Mouse (Mus musculus) c-Kit-positive CD71-negative TER-119-negative erythroid progenitor cells, embryonic 14.5 days (primary cell): ENCODE measurements around the gene Mapk6.

Source experiments
- DNase-seq: peaks from one replicate; pipeline ENCODE4 v3.0.0-alpha.2; 2013; ENCODE audit warnings: low read depth

Mapk6 gene

DNA sequence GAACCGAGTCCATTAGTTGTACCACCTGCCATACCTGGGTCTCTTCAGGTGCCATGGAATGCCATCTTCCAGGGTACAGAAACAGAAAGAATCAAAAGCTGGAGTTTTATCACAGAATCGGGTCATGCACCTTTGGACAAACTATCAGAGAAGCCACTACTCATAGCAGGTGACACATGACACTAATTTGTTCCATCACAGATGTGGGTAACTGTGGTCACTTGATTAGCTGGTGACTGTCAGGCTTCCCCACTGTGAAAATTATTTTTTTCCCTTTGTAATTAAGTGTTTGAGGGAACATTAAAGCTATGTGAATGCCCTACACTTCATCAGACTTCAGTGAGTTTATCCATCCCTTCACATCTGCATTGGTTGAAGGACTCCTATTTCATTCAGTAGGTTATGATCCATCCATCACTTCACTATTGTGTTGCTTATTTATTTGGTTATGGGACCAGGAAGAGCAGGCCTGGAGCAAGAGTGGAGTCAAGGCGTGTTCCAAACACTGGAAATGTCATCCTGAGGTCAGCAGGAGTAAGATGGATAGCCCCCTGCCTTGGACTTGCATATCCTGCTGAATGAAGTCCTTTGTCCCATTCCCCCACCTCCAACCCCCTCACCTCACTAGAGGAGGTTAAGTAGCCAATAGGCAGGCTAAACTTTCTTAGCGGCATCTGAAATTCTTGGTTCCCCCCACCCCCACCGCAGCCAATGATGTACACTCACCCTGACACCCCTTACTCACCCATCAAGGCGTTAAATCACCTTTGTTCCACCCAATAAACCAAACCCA is 14.7 kb upstream of the Mapk6 start:
- DNase-seq: no peak

- no peak for DNase-seq
Observed at GRCm38 (mm10) chr9:75423683-75424082, 13.9 kb upstream of the Mapk6 start.

GRCm38 (mm10) chr9:75422251-75422691 is 12.5 kb upstream of the Mapk6 start:
- no peak for DNase-seq

DNA sequence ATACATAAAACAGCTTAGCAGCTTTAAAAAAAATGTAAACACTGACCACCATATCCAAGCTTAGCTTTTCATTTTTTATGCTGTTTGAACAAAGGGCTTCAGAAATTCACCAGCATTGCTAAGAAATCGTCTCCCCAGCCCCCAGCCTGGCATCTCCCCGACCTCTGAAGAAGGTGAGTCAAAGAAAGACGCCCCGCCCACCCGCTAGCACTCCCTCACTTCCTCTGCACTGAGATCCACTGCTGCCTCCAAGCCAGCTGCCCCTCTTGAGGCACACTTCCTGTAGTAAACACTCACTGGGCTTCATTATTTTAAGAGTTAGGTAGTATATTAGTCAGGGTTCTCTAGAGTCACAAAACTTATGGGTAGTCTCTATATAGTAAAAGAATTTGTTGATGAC is 4.4 kb upstream of the Mapk6 start:
- DNase-seq: no peak

- no peak for DNase-seq
Observed at GRCm38 (mm10) chr9:75413206-75413605, 3.4 kb upstream of the Mapk6 start.

GRCm38 (mm10) chr9:75411584-75411983 is 1.8 kb upstream of the Mapk6 start:
- DNase-seq: no peak

DNA sequence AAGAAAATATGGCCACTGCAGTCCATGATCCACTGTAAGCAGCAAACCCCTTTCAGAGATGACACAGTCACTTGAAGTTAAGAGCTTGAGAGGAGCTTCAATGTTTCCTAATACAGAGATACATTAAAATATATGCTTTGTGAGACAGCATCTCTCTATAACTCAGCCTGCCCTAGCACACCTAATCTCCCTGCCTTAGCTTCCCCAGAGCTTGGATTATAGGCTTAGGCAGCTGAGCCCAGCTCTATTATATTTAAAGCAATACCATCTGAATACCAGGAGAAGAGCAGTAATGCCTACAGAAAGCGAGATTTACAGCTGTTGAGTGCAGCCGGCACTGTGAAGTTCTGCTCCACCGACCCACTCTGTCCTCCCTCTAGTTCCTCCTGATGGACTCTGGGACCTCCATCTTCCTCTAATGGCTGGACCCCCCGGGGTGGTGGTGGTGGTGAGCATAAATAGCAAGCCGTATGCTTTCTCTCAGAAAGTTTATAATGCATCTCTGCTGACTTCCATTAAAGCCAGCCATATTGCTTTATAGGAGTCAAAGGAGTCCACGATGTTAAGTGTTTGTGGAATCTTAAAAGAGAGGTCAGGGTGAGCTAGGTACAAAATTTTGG is 1.2 kb upstream of the Mapk6 start:
- no peak for DNase-seq

DNA sequence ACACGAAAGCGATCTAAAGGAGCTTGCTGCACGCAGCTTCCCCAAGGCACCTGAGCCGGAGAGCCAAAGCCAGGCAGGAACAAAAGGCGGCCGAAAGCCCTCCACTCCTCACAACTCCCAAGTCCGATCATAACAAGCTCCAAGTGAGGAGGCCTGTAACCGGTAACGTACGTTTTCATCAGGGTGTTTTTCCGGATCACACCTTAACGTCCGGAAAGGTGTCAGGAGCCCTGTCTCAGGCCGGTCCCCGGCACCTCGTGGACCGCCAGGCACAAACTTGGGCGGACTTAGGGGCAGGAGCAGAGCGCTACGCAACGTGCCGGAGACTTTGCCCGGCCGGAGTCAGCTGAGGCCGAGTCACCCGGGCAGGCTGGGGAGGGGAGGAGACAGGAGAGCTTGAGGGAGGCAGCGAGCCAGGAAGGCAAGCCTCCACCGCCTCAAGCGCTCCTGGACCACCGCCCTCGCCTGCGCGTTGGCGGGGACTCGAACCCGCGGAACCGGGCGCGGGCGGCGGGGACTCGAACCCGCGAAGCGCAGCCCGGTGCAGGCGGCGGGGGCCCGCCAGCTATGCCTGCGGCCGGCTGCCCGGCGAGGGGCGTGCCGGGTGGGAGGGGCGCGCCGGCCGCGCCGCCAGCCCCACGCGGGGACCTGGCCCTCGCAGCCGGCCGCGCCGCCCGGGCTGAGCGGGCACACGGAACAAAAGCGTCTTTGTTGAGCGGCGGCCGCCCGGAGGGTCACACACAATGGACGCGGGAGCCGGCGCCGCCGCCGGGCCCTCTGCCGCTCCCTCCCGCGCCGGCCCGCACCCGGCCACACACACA is 564 bp downstream of the Mapk6 start:
- DNase-seq: no peak

GRCm38 (mm10) chr9:75408204-75408826 is 1.5 kb downstream of the Mapk6 start:
- DNase-seq: no peak

- peak; percentile 73 for DNase-seq
Observed at GRCm38 (mm10) chr9:75407803-75408202, 2.0 kb downstream of the Mapk6 start.

- no peak for DNase-seq
Observed at GRCm38 (mm10) chr9:75406121-75406520, 3.7 kb downstream of the Mapk6 start.

DNA sequence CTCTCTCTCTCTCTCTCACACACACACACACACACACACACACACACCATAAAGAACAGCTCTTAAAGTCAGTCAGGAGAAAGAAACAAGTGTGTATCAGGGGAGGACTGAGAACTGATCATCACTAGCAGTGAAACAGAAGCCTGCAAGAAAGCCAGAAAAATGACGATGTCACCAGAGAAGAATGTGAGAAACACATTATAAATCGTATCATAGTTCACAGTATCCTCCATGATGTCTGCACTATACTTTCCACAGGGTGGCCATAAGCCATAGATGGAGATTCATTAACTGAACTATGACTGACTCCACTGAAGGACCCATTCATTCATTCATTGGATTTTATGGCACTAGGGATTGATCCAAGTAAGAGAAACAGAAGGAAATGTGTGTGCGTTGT is 6.3 kb downstream of the Mapk6 start:
- no peak for DNase-seq

DNA sequence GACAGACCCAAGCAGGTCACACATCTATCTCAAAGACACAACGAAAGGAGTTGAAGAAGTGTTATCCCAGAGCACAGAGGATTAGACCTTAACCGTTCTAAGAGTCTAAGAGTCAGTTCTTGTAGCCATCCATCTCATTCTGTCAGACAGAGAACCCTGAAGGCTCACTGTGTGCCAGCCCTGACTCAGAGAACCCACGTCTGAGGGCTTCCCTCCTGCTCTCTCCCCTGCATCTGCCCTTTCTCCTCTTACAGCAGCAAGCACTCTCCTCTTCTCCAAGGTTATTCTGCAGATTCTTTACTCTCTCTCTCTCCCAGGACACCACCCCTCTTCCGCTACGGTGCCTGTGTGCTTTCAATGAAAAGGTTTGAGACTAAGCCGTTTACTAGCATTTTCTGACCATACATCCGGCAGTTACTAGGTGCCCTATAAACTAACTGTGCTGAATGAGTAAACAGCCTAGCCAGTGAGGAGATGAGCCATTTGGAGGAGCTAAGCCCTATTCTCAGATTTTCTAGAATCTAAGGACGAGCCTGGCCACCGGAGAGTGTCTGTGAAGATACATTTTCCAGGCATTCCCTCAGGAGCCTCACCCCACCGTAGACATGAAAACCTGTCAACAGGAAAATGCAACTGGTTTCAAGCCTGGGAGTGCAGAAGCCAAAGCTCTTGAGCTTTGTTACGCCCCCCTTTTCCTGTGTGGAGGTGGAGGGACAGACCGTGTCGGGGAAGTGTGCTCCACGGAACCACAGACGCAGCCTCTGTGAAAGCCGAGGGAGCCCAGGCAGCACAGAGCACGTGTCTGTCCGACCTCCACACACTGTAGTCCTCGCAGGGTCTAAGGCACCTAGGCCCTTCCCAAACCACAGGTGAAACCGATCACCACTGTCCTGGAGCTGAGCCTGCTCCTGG is 8.0 kb downstream of the Mapk6 start:
- DNase-seq: no peak

- DNase-seq: no peak
Observed at GRCm38 (mm10) chr9:75400639-75401038, 9.2 kb downstream of the Mapk6 start.

DNA sequence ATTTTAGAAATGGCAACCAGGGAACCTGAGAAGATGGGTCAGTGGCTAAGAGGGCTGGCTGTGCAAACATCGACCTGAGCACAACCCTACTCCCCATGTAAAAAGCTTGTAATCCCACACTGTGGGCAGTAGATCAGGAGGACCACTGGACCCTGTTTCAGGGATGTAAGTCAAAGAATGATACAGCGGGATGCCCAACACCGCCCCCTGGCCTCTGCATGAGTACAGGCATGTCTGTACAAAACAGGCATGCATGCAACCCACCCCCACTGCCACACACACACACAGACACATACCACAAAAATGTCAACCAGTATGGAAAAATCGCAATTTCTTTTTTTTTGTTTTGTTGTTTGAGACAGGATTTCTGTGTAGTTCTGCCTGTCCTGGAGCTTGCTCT is 10.7 kb downstream of the Mapk6 start:
- DNase-seq: no peak

DNA sequence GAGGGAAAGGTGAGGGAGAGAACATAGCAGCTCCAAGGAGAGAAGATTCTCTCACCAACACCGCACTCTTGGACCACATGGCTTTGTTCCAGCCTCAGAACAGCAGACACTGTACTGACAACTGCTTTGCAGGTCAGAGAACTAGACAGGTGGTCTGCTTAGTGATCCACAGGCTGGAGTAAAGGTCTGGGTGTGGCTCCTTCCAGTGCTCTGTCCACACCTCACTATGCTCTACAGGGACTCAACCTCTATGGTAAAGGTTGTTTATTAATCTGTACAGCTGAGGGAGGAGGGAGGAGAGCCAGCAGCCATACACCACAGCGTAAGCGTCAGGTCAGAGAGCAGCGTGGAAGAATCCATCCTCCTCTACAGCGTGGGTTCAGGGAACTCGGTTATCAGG is 13.8 kb downstream of the Mapk6 start:
- no peak for DNase-seq

DNA sequence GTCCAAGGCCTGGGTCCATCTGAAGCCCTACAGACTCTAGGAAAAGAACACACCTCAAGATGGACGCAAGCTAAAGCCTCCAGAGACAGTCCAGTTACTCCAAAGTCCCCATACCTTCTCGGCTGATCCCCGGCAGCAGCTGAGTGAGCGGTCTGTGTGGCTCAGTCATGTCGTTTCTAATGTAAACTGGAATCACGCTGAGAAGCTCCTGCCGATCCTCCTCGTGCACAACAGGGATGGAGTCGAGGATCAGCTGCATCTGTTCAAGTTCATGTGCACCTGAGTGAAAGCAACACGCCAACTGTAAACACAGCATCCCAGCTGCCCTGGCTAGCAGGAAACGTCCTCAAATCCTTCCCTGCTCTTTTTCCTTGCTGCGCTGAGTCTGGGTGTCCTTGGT is 16.6 kb downstream of the Mapk6 start:
- no peak for DNase-seq

DNA sequence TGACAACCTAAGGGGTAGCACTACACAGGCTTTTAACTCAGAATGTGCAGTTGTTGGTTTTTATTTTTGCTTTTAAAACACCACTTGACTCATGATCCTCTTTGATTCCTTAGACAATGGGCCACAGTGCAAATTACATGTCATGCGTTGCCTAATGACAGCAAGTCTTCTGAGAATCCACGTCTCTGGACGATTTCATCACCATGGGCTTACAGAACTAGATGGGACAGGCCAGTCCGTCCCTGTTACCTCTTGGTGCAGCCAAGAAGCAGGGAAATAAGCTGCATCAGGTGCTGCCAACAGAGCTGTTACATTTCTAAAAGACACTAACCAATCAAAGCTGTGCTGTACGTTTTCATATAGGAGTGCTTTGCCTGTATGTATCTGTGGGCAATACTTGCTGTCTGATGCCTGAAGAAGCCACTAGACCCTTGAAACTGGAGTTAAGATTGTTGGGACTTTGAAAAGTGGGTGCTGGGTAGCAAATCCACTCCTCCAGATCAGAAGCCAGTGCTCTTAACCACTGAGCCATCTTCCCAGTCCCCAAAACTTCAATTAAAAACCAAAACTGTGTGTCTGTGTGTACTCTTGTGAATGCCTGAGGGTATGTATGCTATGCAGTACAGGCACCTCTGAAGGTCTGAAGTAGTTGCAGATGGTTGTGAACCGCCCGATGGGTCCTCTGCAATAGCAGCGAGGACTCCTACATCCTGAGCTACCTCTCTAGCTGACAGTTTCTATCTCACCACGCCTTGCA is 24.4 kb downstream of the Mapk6 start:
- no peak for DNase-seq

- DNase-seq: no peak
Observed at GRCm38 (mm10) chr9:75384337-75384962, 25.4 kb downstream of the Mapk6 start.

DNA sequence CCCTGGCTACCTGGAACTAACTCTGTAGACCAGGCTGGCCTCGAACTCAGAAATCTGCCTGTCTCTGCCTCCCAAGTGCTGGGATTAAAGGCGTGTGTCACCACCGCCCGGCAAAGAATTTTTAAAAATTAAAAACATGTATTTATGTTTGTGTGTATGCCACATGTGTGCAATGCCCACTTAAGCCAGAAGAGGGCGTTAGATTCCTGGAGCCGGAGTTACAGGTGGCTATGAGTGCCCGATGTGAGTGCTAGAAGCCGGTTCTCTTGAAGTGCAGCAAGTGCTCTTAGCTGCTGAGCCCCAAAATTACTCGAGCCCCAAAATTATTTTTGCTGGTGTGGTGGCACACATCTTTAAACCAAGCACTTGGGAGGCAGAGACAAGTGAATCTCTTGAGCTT is 26.0 kb downstream of the Mapk6 start:
- DNase-seq: no peak
